Comparison of ENCODE assay signal across 1 mouse cellular context in the genomic region with DNA sequence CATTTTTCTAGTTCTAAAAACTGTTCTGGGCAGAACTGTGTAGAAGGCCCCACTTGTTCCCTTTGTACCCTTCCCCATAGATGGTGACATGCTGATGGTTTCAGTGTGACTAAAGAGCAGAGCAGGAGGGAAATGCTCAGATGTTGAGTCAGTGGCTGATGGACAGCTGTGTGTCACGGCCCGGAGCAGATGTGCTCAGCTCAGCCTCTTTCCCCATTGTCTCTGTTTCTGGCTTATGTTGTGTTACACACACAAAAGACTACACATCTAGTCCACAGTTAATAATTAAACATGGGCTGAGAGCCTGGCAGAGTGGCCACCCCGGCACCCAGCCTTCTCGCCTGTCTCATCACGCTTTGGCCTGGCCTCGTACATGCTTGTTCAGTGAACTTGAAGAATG.
TF ChIP-seq lines count a peak whose summit lies in the region.

No protein-coding gene starts in this region.

TF ChIP-seq in CH12.LX, 34 proteins besides CTCF, POLR2A, EP300 and RAD21 (continued from another document):
- TF ChIP-seq JUN (IDR thresholded peaks at IDR 0.05; ENCODE audit: insufficient read depth, low read depth, low read length) (peak; percentile 42; the same call in 1 of the 2 replicates), SIN3A (IDR thresholded peaks at IDR 0.05; ENCODE audit: low read length) (peak; percentile 74), JUND (conservative IDR thresholded peaks at IDR 0.05; ENCODE audit: low read depth, low read length) (peak; percentile 30; the same call in 1 of the 2 replicates), ZC3H11A (IDR thresholded peaks at IDR 0.05; ENCODE audit: low read depth, low read length) (no peak), IRF4 (IDR thresholded peaks at IDR 0.05; ENCODE audit: low read depth, low read length) (peak; percentile 83), USF2 (conservative IDR thresholded peaks at IDR 0.05; ENCODE audit: low read depth, low read length) (no peak), NELFE (IDR thresholded peaks at IDR 0.05; ENCODE audit: low read depth, low read length) (no peak), UBTF (IDR thresholded peaks at IDR 0.05; ENCODE audit: low read depth, low read length) (no peak; the same call in 1 of the 2 replicates), MEF2A (IDR thresholded peaks at IDR 0.05; ENCODE audit: borderline replicate concordance, low read depth, low read length) (peak; percentile 25; the same call in 1 of the 2 replicates), GABPA (IDR thresholded peaks at IDR 0.05; ENCODE audit: insufficient replicate concordance, low read depth, low read length) (no peak), MAZ (IDR thresholded peaks at IDR 0.05; ENCODE audit: low read depth, low read length) (no peak), MAX (IDR thresholded peaks at IDR 0.05; ENCODE audit: low read length) (0 out of 2 replicates have a peak, but pooled peaks have one; percentile 26), MYC (IDR thresholded peaks at IDR 0.05; ENCODE audit: low read depth, low read length) (peak; percentile 42; the same call in 1 of the 2 replicates), NRF1 (IDR thresholded peaks at IDR 0.05; ENCODE audit: low read depth, low read length) (no peak), MAFK (IDR thresholded peaks at IDR 0.05; ENCODE audit: insufficient replicate concordance, low read length) (no peak), TBP (conservative IDR thresholded peaks at IDR 0.05; ENCODE audit: low read depth, low read length) (peak; percentile 75; the same call in 1 of the 2 replicates), ZNF384 (IDR thresholded peaks at IDR 0.05; ENCODE audit: low read depth, low read length) (no peak), CHD2 (IDR thresholded peaks at IDR 0.05; ENCODE audit: low read length) (no peak), USF1 (IDR thresholded peaks at IDR 0.05; ENCODE audit: low read depth, low read length) (no peak), E2F4 (IDR thresholded peaks at IDR 0.05; ENCODE audit: insufficient replicate concordance, low read depth, low read length) (no peak), SMC3 (IDR thresholded peaks at IDR 0.05; ENCODE audit: low read depth, low read length) (no peak), ETS1 (conservative IDR thresholded peaks at IDR 0.05; ENCODE audit: low read depth, low read length) (peak; percentile 82), BHLHE40 (IDR thresholded peaks at IDR 0.05; ENCODE audit: low read depth, low read length) (peak; percentile 54; the same call in 1 of the 2 replicates), CHD1 (IDR thresholded peaks at IDR 0.05; ENCODE audit: low read depth, low read length) (no peak), MXI1 (IDR thresholded peaks at IDR 0.05; ENCODE audit: low read depth, low read length) (no peak; the same call in 1 of the 2 replicates), ZKSCAN1 (IDR thresholded peaks at IDR 0.05; ENCODE audit: borderline replicate concordance, low read depth, low read length) (no peak)
TF ChIP-seq in CH12.LX: peak in this region for 12.
